Mouse (Mus musculus) midbrain, postnatal 0 days (tissue): ENCODE measurements around the gene Samd14. TPM values are rescaled to one million over a fixed set of nuclear protein-coding genes. Genes with fewer than 3 reads are reported as not detected.

Experiments used
- ATAC-seq: fragments of 200-750 bp; cut with Nextera tagmentation; 2 replicates; pipeline ENCODE4 v1.8.0; 2017; ENCODE audit warnings: moderate number of reproducible peaks, mild to moderate bottlenecking, moderate TSS enrichment, moderate library complexity; ENCODE audit not compliant: low FRiP score
- DNase-seq: peaks from one replicate; pipeline ENCODE4 v3.0.0-alpha.2; 2015; ENCODE audit warnings: low spot score
- H3K27ac ChIP-seq: fragments of 300-500 bp; sonication (generic); 2 replicates; pipeline ENCODE4 v1.5.1; 2014; ENCODE audit warnings: low read depth, mild to moderate bottlenecking, low read length, mixed read lengths
- H3K27me3 ChIP-seq: fragments of 300-500 bp; sonication (generic); 2 replicates; pipeline ENCODE4 v1.6.1; 2014; ENCODE audit warnings: low read length, control low read depth, mixed read lengths; ENCODE audit not compliant: insufficient read depth
- H3K36me3 ChIP-seq: fragments of 300-500 bp; sonication (generic); 2 replicates; pipeline ENCODE4 v1.6.1; 2014; ENCODE audit warnings: low read length, control low read depth, mixed read lengths; ENCODE audit not compliant: insufficient read depth
- H3K4me1 ChIP-seq: fragments of 300-500 bp; sonication (generic); 2 replicates; pipeline ENCODE4 v1.6.1; 2014; ENCODE audit warnings: mild to moderate bottlenecking, control low read depth, antibody characterized with exemption, low read length, mixed read lengths; ENCODE audit not compliant: insufficient read depth
- H3K4me2 ChIP-seq: fragments of 300-500 bp; sonication (generic); 2 replicates; pipeline ENCODE4 v1.6.1; 2014; ENCODE audit warnings: low read depth, mild to moderate bottlenecking, low read length, mixed read lengths; ENCODE audit not compliant: poor library complexity, severe bottlenecking
- H3K4me3 ChIP-seq: fragments of 300-500 bp; sonication (generic); 2 replicates; pipeline ENCODE4 v1.5.1; 2014; ENCODE audit warnings: low read depth, mild to moderate bottlenecking, low read length, moderate library complexity
- H3K9ac ChIP-seq: fragments of 300-500 bp; sonication (generic); replicated peaks from 2 replicates; pipeline ENCODE4 v1.6.1; 2014; ENCODE audit warnings: mild to moderate bottlenecking, low read length, moderate library complexity, mixed read lengths; ENCODE audit not compliant: poor library complexity, severe bottlenecking
- H3K9me3 ChIP-seq: fragments of 300-500 bp; sonication (generic); 2 replicates; pipeline ENCODE4 v1.6.1; 2016; ENCODE audit warnings: low read length, control low read depth
- CTCF ChIP-seq: IDR thresholded peaks from 2 replicates; pipeline ENCODE4 v1.5.1; 2016; ENCODE audit warnings: antibody characterized with exemption, mild to moderate bottlenecking
- WGBS: fragments of 180-500 bp; shearing (Covaris S2); extraction: QIAGEN DNeasy Blood & Tissue Kit; methylation state at CpG from one replicate; pipeline ENCODE4 v1.1.7; 2014; 5-methylcytosine and 5-hydroxymethylcytosine counted together
- polyA plus RNA-seq: library from polyadenylated mRNA; unstranded; fragments of >200 nt; fragmentation: Nextera tagmentation; extraction: Ambion mirVana; gene quantifications from 2 replicates; pipeline ENCODE4 v1.2.1, GENCODE M21; 2015
- total RNA-seq: library from RNA; depleted of rRNA; stranded (reverse); fragments of >200 nt; gene quantifications from 2 replicates; pipeline ENCODE4 v1.2.3, GENCODE M21; 2014

The Samd14 gene
- total and polyA plus RNA-seq, 2 experiments from 2014 or later: 158 to 243 TPM

DNA sequence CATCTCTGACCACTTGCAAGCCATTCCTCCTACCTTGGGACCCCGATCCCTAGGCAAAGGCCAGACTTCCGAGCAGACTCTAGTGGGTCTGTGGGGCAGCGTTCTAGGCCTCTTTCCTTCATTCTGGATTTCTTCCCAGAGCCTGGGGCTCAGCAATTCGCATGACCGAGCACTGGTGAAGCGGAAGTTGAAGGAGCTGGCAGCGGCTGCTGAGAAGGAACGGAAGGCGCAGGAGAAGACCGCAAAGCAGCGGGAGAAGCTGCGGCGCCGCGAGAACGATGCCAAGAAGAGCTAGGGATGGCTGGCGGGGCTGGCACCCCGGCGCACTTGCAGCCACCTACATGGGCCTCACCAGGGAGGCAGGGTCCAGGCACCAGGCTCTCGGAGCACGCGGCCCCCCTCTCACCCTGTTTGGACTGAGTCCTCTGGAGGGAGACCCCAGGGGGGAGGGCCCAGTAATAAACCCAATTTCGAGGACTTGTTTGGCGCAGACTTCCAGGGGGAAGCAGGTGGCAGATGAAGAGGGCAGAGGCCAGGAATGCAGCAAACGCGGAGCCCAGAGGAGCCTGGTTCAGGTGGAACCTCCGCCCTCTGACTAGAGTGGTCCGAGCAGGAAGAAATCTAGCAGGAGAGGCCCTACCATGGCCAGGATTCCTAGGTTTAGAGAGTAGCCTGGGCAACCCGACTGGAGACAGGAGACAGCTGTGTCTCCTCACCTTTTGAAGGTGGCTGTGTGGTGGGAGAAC lies 14.9 kb downstream of the Samd14 start:
- Histone ChIP-seq H3K4me2 (no peak overlapping the region), H3K4me3 (no peak overlapping the region), H3K9me3 (no peaks in the 10 kb centered on the region), H3K9ac (no peak overlapping the region), H3K36me3 (peaks cover 54% of the 10 kb centered on the region), H3K4me1 (no peaks in the 10 kb centered on the region), H3K27me3 (no peaks in the 10 kb centered on the region), H3K27ac (no peak overlapping the region)
- 69% methylated on average over 29 of the region's 29 CpGs for WGBS
- ATAC-seq: no peak
- no peak for TF ChIP-seq CTCF
- peak; percentile 84 for DNase-seq

DNA sequence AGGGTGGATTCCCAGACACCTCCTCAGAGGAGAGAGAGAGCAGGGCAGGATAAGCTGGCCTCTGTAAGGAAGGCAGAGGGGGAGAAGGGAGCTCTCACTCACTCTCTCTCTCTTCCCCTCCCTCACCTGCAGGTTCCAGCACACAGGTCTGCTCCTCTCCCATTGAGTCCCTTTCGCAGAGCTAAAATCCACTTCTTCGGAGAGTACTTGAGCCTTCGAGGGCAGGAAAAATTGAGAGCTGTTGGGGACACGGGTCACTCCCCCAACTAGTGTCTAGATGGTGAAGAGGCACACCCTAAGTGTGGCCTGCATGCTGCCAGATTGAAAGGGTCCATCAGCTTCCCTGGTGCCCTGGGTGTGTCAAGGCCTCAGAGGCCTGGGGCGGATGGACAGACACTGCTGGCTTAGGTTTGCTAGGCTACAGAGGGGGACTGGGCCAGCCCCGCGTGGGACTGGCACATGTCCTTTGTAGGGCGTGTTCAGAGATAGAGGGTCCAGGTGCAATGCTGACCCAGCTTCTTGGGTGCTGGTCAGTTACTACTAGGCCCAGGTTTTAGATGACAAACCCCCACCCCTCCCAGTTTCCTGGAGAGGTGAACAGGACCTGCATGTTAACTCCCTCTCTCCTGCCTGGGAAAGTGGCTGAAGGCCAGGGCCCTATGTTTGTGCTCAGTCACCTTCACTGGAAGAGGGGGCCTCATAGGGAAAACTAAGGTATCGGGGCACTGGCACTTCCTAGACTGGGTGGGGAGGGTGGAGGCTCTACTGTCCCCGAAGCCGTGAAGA lies 15.7 kb downstream of the Samd14 start:
- no peaks in the 10 kb centered on the region for H3K9me3 ChIP-seq
- DNase-seq (no peak), ATAC-seq (no peak)
- no peak overlapping the region for H3K9ac ChIP-seq
- no peaks in the 10 kb centered on the region for H3K4me1 ChIP-seq
- peaks cover 49% of the 10 kb centered on the region for H3K36me3 ChIP-seq
- no peak overlapping the region for H3K4me2 ChIP-seq
- no peak for TF ChIP-seq CTCF
- no peaks in the 10 kb centered on the region for H3K27me3 ChIP-seq
- no peak overlapping the region for H3K27ac ChIP-seq
- H3K4me3 ChIP-seq: no peak overlapping the region
- whole genome bisulfite sequencing: 85% methylated on average over 11 of the region's 11 CpGs

DNA sequence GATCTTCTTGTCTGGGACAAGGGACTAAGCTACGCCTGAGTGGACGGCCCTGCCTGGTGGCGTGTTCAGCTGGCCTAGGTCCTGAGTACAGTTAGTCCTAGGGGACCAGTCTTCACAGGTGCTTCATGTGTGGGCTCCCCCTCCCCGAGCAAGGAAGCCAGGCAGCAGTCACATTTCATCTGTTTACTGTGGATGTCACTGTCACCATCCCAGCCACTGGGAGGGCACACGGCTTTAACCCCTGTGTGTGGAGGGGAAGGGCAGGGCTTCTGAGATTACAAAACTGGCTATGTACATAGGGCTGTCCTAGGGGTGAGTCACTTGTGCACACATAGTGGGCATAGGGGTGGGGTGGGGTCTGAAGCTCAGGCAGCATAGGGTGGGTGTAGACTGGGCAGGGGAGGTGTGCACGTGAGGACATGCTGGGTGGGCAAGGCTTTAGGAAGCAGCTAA lies 16.4 kb downstream of the Samd14 start:
- 0 out of 2 replicates have a peak, but pooled peaks have one; percentile 27 for ATAC-seq

DNA sequence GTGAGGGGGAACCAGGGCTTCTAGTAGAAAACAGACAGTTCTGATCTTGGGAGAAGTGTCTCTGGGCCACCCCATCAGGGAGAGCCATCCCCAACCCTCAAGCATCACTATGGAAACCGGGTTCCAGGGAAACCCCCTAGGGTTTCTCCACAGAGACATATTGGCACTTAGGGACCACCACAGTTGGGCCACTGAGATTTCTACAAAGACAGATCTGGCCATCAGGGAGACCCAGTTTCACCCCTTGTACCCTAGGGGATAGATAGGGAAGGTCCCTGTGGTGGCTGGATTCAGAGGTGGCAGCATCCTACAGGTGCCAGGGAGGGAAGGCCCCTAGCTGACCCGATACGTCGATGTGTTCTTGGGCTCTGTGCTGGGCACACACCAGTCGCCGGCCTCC lies 17.2 kb downstream of the Samd14 start:
- no peak for TF ChIP-seq CTCF
- 80% methylated on average over 6 of the region's 6 CpGs for WGBS
- DNase-seq (no peak), ATAC-seq (0 out of 2 replicates have a peak, but pooled peaks have one; percentile 9)
- Histone ChIP-seq H3K9me3 (no peaks in the 10 kb centered on the region), H3K27me3 (no peaks in the 10 kb centered on the region), H3K36me3 (peaks cover 40% of the 10 kb centered on the region), H3K27ac (no peak overlapping the region), H3K4me2 (no peak overlapping the region), H3K4me1 (no peaks in the 10 kb centered on the region), H3K4me3 (no peak overlapping the region), H3K9ac (no peak overlapping the region)

More for the DNA sequence above, 16.4 kb downstream of the Samd14 start:
- no peak overlapping the region for H3K4me2 ChIP-seq
- H3K27ac ChIP-seq: no peak overlapping the region
- peaks cover 44% of the 10 kb centered on the region for H3K36me3 ChIP-seq
- 73% methylated on average over 6 of the region's 6 CpGs for WGBS
- no peak for DNase-seq
- H3K27me3 ChIP-seq: no peaks in the 10 kb centered on the region
- H3K9me3 ChIP-seq: no peaks in the 10 kb centered on the region
- H3K4me3 ChIP-seq: no peak overlapping the region
- H3K4me1 ChIP-seq: no peaks in the 10 kb centered on the region
- TF ChIP-seq CTCF: no peak
- H3K9ac ChIP-seq: no peak overlapping the region

DNA sequence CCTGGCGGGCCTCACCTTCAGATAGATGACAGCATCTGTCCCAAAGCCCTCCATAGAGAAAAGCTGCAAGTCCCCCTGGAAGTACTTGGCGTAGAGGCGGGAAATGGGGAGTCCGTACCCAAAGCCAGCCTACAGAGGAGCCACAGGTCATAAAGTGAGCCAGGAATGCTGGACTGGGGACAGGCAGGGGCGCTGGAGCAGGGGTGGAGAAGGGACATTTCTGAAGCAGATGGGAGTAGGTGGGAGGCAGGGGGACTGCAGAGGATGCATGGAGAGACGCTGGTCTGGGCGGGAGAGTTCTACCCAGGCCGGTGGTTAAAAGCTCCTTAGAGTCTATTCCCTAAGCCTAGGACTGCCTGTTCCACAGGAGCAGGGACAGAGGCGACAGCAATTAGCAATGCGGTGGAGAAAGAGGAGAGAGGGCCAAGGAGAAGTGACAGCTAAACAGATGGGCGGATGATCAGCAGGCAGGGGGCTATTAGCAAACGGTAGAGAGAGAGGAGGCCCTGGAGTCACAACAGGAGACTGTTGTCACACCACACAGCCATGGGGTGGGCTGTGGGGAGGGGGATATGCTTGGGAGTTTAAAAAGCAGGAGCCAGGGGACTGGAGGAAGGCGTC lies 18.3 kb downstream of the Samd14 start:
- no peak overlapping the region for H3K4me2 ChIP-seq
- H3K4me1 ChIP-seq: no peaks in the 10 kb centered on the region
- no peaks in the 10 kb centered on the region for H3K27me3 ChIP-seq
- ATAC-seq (no peak), DNase-seq (no peak)
- WGBS: 44% methylated on average over 13 of the region's 13 CpGs
- H3K4me3 ChIP-seq: no peak overlapping the region
- H3K9ac ChIP-seq: no peak overlapping the region
- peaks cover 31% of the 10 kb centered on the region for H3K36me3 ChIP-seq
- no peak for TF ChIP-seq CTCF
- no peak overlapping the region for H3K27ac ChIP-seq
- H3K9me3 ChIP-seq: no peaks in the 10 kb centered on the region
